Mouse (Mus musculus) liver, adult 2 months (tissue): Measurements from ENCODE around the gene Bid. TPM values are rescaled to one million over a fixed set of nuclear protein-coding genes. Genes with fewer than 3 reads are reported as not detected.

ENCODE experiments used
- DNase-seq: peaks from one replicate; pipeline ENCODE4 v3.0.0-alpha.2; 2011; ENCODE audit warnings: low read depth, low spot score; ENCODE audit errors: extremely low read depth
- H3K27ac ChIP-seq: fragments of 200-500 bp; replicated peaks from 2 replicates; pipeline ENCODE4 v1.5.1; 2012; ENCODE audit warnings: low read depth, mild to moderate bottlenecking, control low read depth, inconsistent platforms, low read length; ENCODE audit not compliant: insufficient read depth
- H3K27me3 ChIP-seq: fragments of 200-500 bp; 2 replicates; pipeline ENCODE4 v1.6.1; 2012; ENCODE audit warnings: mild to moderate bottlenecking, moderate library complexity, low read length, inconsistent platforms; ENCODE audit not compliant: control insufficient read depth, insufficient read depth
- H3K36me3 ChIP-seq: fragments of 200-500 bp; 2 replicates; pipeline ENCODE4 v1.6.1; 2012; ENCODE audit warnings: low read length, inconsistent platforms; ENCODE audit not compliant: control insufficient read depth, insufficient read depth
- H3K4me1 ChIP-seq: fragments of 200-500 bp; 2 replicates; pipeline ENCODE4 v1.6.1; 2011; ENCODE audit warnings: low read length; ENCODE audit not compliant: control insufficient read depth, insufficient read depth
- H3K4me3 ChIP-seq: fragments of 200-500 bp; 2 replicates; pipeline ENCODE4 v1.5.1; 2011; ENCODE audit warnings: low read depth, mild to moderate bottlenecking, control low read depth, low read length, moderate library complexity; ENCODE audit not compliant: insufficient read depth
- H3K79me2 ChIP-seq: fragments of 200-500 bp; 2 replicates; pipeline ENCODE4 v1.6.1; 2012; ENCODE audit warnings: inconsistent platforms, mild to moderate bottlenecking, low read length, moderate library complexity; ENCODE audit not compliant: control insufficient read depth, insufficient read depth
- H3K9ac ChIP-seq: fragments of 200-500 bp; 2 replicates; pipeline ENCODE4 v1.6.1; 2012; ENCODE audit warnings: low read depth, mild to moderate bottlenecking, control low read depth, inconsistent platforms, low read length
- CTCF ChIP-seq: fragments of 200-500 bp; IDR thresholded peaks from 2 replicates; pipeline ENCODE4 v1.5.1; 2011; ENCODE audit warnings: low read depth, low read length, control low read depth
- POLR2A ChIP-seq: fragments of 200-500 bp; IDR thresholded peaks from 2 replicates; pipeline ENCODE4 v1.6.1; 2011; ENCODE audit warnings: low read length, control low read depth; ENCODE audit not compliant: insufficient read depth; ENCODE audit errors: extremely low read depth
- WGBS: fragments of 180-500 bp; shearing (Covaris S2); methylation state at CpG from one replicate; pipeline ENCODE4 v1.1.7; 2018; 5-methylcytosine and 5-hydroxymethylcytosine counted together
- polyA plus RNA-seq: library from polyadenylated mRNA; depleted of rRNA; stranded (reverse); fragments of >200 nt; gene quantifications from 2 replicates; pipeline ENCODE4 v1.2.3, GENCODE M21; 2012
- total RNA-seq: library from RNA; depleted of rRNA; stranded (reverse); fragments of >200 nt; gene quantifications from 2 replicates; pipeline ENCODE4 v1.2.3, GENCODE M21; 2014

Gene Bid
- total and polyA plus RNA-seq, 2 experiments = 6.9 to 13.9 TPM

- WGBS = 86% methylated on average over 11 of the region's 11 CpGs
- H3K27ac ChIP-seq = no peak overlapping the region
- peaks cover 7% of the 10 kb centered on the region; the same call in 1 of the 2 replicates for H3K36me3 ChIP-seq
- H3K9ac ChIP-seq = no peak overlapping the region
- TF ChIP-seq POLR2A (no peak), CTCF (no peak)
- DNase-seq = peak; percentile 11
- no peak overlapping the region for H3K4me3 ChIP-seq
- H3K4me1 ChIP-seq = no peaks in the 10 kb centered on the region
- no peaks in the 10 kb centered on the region for H3K27me3 ChIP-seq
- no peaks in the 10 kb centered on the region for H3K79me2 ChIP-seq
Measured at GRCm38 (mm10) chr6:120956259-120957161, 39.9 kb upstream of the Bid start.

GRCm38 (mm10) chr6:120955215-120955614 lies 38.6 kb upstream of the Bid start:
- H3K9ac ChIP-seq = no peak overlapping the region
- H3K4me3 ChIP-seq = no peak overlapping the region
- TF ChIP-seq CTCF (no peak), POLR2A (no peak)
- DNase-seq = peak; percentile 24
- H3K27ac ChIP-seq = no peak overlapping the region
- peaks cover 11% of the 10 kb centered on the region; the same call in 1 of the 2 replicates for H3K36me3 ChIP-seq
- no peaks in the 10 kb centered on the region for H3K79me2 ChIP-seq
- no peaks in the 10 kb centered on the region for H3K4me1 ChIP-seq
- WGBS = 70% methylated on average over 3 of the region's 3 CpGs
- no peaks in the 10 kb centered on the region for H3K27me3 ChIP-seq

GRCm38 (mm10) chr6:120954241-120954640 lies 37.6 kb upstream of the Bid start:
- no peak overlapping the region for H3K9ac ChIP-seq
- H3K79me2 ChIP-seq = no peaks in the 10 kb centered on the region
- no peak for TF ChIP-seq POLR2A
- no peak for TF ChIP-seq CTCF
- no peaks in the 10 kb centered on the region for H3K4me1 ChIP-seq
- H3K27me3 ChIP-seq = no peaks in the 10 kb centered on the region
- H3K27ac ChIP-seq = no peak overlapping the region
- H3K36me3 ChIP-seq = peaks cover 13% of the 10 kb centered on the region; the same call in 1 of the 2 replicates
- H3K4me3 ChIP-seq = no peak overlapping the region
- DNase-seq = no peak
- 89% methylated on average over 8 of the region's 8 CpGs for WGBS

GRCm38 (mm10) chr6:120952475-120952874 lies 35.8 kb upstream of the Bid start:
- Histone ChIP-seq H3K9ac (no peak overlapping the region), H3K4me1 (no peaks in the 10 kb centered on the region), H3K27ac (no peak overlapping the region), H3K27me3 (no peaks in the 10 kb centered on the region), H3K36me3 (peaks cover 16% of the 10 kb centered on the region; the same call in 1 of the 2 replicates), H3K4me3 (no peak overlapping the region), H3K79me2 (no peaks in the 10 kb centered on the region)
- TF ChIP-seq POLR2A (no peak), CTCF (no peak)
- DNase-seq = no peak
- WGBS = 97% methylated on average over 6 of the region's 6 CpGs

- DNase-seq = no peak
- Histone ChIP-seq H3K4me3 (no peak overlapping the region), H3K4me1 (no peaks in the 10 kb centered on the region), H3K36me3 (peaks cover 16% of the 10 kb centered on the region; the same call in 1 of the 2 replicates), H3K9ac (no peak overlapping the region), H3K27ac (no peak overlapping the region), H3K79me2 (no peaks in the 10 kb centered on the region), H3K27me3 (no peaks in the 10 kb centered on the region)
- TF ChIP-seq POLR2A (no peak), CTCF (no peak)
- WGBS = 92% methylated on average over 6 of the region's 6 CpGs
Measured at GRCm38 (mm10) chr6:120951311-120951710, 34.7 kb upstream of the Bid start.

GRCm38 (mm10) chr6:120945510-120945909 lies 28.9 kb upstream of the Bid start:
- no peak overlapping the region for H3K27ac ChIP-seq
- TF ChIP-seq CTCF (no peak), POLR2A (no peak)
- no peaks in the 10 kb centered on the region; the same call in 1 of the 2 replicates for H3K4me1 ChIP-seq
- no peak overlapping the region for H3K4me3 ChIP-seq
- DNase-seq = peak; percentile 54
- H3K9ac ChIP-seq = no peak overlapping the region
- peaks cover 8% of the 10 kb centered on the region; the same call in 1 of the 2 replicates for H3K36me3 ChIP-seq
- WGBS = 43% methylated on average over 9 of the region's 9 CpGs
- no peaks in the 10 kb centered on the region for H3K27me3 ChIP-seq
- H3K79me2 ChIP-seq = no peaks in the 10 kb centered on the region
